Mouse (Mus musculus) retina, embryonic 14.5 days (tissue): ENCODE measurements around the gene Klri2.
"Not testable (repeated sequence)": the region's sequence is repeated elsewhere in the genome, so short reads cannot be mapped to it uniquely, and the experiment has no call there.

Experiments
- DNase-seq: peaks from one replicate; pipeline ENCODE4 v3.0.0-alpha.2; 2015; ENCODE audit warnings: low spot score

Klri2 gene

DNA sequence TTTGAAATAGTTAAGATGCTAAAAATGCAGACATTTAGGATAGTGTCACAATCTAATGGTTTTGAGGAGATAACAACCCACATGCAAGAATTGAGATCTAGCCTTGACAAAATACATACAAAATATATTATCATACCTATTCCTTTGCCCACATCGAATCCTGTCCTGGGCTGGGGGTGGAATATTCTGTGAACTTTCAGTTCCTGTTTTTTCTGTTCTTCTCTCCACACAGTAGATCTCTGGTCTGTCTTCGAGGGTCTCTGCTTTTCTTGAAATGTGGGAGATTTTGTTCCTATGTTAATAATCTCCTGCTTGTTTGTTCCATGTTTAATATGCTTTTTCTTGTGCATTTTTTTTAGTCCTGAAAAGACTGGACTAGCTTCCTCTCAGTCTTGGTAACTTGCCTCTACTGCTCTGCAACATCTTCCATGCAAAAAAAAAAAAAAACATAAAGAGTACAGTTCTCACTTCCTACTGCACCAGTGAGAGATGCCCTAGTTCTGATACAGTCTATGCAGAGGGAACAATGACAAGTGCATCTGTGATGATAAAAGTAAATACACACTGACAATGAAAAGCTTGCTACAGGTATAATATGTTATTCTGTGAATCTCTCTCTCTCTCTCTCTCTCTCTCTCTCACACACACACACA lies at the start of gene Klri2:
Gene Klri2 (minus strand): TSS at position 416 of the 653 bp plus-strand sequence.
- no peak for DNase-seq

DNA sequence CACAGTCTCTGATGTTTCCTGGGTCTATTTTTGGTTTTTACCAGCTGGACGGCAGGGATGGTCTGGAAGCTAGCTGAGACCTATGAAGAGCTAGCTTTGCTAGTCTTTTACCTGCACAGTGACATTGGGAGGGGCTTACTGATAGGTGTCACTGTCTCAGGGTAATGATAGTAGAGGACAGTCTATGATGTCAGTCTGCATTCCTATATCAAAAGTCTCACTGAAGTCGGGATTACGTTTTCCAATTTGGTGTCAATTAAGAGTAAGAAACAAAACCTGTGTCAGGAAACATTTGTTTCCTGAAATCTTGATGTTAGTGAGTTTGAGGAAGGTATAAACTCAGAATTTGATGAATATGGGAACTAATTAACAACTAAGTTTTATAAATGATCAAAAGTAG lies 43.9 kb upstream of the Klri2 start, which contains the start of gene Gm156:
Gene Gm156 (minus strand): TSS at position 101 of the 400 bp plus-strand sequence.
- not testable (repeated sequence) for DNase-seq

DNA sequence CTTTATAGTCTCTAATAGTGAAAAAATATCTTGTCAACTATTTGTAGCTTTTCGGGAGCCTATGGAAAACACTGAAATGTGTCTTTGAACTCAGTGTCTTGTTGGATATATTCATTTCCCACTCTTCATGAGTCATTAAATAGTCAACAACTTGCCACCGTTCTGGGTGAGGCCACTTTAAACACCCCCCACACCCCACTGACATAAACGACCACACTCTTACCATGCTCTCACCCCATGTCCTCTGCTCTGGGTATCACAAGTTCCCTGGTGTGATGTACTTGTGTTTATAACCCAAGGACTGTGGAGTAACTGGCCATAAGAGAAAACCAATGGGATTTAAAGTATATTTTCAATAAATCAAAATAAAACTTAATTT lies 7.4 kb upstream of the Klri2 start:
- no peak for DNase-seq

DNA sequence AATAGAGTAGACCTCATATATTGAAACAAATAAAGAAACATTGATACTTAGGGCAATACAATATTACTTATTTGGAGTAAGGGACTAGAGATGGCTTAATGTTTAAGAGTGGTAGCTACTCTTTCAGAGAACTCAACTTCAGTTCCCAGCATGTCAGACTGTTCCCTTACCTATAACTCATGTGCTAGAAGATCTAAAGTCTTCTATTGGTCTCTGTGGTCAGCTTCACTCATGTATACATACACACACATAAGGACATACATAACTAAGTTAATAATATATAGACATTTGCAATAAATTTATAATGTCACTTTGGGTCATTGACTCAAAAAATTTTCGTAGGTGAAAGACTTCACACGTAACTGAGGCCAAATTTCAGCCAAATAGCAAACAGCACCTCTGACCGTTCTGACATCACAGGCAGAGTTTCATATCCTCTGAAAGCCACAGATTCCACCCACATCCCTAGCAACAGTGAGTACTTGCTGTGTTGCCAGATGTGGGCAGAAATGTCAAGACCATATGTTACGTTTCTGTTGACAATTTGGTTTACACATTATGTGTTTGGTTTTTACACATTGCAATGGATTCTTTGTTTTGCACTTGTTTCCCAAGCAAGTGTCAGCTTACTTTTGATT lies 6.9 kb upstream of the Klri2 start:
- DNase-seq: no peak

DNA sequence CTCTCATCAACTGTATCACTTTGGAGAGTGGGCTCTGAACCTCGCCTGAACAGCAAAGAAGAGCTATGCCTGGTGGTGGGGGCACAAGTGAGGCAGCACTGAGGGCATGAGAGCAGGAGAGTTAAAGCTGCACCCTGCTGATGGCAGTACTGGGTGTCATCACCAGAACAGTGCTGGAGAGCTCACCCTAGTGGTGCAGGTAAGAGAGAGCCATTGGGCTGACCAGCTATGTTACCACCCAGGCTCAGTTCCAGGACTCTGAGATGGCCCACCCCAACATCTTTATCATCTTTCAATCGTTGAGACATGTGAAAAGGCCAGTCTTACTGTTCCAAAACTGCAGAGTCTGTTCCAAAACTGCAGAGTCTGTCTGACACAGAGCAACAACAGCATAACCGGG lies 5.9 kb upstream of the Klri2 start:
- no peak for DNase-seq

DNA sequence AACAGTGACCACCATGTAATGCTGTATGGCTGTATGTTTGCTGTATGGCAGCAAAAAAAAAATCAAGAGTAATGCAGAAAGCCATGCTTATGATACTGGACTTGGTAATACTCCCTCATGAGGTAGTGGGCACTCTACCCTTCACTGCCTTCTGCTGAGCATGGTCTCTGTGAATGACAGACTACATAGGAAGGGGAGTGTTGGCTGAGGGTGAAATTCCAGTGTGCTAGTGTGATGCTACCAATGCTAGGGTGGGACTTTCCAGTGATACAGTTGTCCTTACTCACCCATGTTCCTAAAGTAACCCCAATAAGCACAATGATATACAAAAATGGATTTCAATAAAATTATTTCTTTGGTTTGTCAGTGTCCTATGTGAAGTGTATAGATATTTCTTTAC lies 3.9 kb downstream of the Klri2 start:
- no peak for DNase-seq

DNA sequence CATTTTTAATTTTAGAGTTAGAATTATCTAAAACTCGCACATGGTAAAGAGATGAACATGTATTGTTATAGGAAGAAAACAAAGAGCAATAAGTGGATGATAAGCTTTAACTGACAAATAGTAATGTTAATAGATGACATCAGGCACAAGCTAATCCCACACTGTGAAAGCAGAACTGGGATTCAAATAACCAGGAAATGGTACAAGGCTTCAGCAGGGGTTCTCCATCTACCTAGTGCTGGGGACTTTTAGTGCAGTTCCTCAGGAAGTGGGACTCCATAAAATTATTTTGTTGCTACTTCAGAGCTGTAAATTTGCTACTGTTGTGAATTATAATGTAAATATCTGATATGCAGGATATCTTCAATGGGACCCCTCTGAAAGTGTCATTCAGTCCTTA lies 13.0 kb downstream of the Klri2 start:
- DNase-seq: no peak

DNA sequence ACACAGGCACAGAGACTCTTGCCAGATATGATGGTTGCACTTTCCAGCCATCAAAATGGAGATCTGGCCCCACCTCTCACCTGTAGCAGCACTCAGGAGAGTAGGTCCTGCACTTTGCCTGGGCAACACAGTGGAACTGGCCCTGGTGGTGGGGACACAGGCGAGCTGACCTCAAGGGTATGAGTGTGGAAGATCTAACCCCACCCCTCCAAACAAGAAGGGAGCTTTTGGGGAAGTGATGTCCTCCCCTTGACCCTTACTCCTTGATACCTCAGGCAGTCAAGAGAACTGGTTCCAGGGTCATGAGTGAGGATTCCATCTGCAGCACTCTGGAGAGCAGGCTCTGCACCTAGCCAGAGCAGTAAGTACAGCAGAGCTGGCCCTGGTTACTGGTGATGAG lies 18.9 kb downstream of the Klri2 start:
- no peak for DNase-seq

DNA sequence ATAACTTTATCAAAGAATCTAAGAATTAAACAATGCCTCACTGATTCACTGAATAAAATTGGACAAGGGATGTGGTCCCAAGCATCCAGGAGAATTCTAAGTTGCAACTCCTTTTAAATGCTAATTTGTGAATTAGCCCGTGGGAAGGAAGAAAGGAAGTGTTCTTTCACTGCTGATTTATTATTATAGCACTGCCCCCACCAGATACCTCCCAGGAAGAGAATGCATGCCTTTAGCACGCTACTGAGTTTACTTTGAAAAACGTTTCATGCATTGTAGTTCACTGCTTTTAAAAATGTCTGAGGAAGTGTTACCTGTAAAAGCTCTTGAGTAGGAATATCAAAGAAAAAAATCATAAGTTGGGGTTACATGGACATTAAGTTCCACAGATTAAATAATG lies 19.8 kb downstream of the Klri2 start:
- DNase-seq: no peak

DNA sequence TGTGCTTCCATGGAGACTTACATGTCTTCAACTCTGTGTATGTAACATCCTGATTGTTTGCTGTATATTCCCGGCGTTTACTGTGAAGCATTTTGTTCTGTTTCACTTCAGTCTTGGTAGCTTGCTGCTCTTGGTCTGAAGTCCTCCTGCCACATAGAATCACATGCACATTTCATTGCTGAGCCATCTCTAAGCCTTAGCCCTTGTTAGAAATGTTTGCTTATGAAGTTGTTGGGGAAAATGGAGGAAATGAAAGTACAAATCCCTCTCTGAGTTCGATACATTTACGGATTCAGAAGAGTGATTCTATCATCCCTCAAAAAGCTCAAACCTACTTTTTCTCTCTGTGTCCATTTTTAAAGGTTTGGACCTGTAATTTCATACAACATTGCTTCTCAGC lies 23.3 kb downstream of the Klri2 start, which contains the start of gene Klri1:
Gene Klri1 (minus strand): TSS at position 101 of the 400 bp plus-strand sequence.
- DNase-seq: no peak

DNA sequence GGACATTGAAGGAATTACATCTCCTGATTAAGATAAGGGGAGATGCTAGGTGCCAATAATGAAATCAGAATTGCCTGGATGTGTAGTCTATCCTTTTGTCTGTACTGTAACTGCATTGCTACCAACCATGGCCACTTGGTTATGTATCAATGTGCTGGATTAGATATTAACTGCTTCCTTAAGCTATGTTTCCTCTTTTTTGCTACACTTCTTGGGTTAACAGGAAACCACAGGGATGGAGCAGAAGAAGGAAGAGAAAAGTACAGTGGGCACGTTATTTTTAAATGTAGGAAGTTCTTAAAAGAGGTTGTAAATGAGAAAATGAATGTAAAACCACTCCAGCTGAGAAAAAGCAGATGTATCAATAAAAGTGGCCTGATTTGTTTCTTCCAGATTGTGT lies 26.7 kb downstream of the Klri2 start:
- DNase-seq: no peak

DNA sequence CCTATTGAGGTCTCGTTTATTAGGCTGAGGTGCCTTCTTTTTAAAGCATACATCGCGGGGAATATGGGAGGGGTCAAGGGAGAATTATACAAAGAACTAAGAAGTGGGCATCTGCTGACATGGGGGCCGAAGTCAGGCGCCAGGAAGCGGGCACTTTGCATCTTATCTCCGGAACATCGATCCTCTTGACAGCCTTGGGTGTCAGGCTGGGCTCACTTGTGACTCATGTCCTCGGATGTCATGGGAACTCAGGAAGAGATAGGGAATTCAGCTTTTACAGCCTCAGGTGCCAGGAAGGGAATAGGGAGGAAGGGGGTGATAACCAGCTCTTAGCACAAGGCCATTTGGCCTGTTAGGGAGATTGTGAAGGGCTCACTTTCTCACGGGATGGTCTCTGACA lies 48.8 kb downstream of the Klri2 start:
- DNase-seq: not testable (repeated sequence)

DNA sequence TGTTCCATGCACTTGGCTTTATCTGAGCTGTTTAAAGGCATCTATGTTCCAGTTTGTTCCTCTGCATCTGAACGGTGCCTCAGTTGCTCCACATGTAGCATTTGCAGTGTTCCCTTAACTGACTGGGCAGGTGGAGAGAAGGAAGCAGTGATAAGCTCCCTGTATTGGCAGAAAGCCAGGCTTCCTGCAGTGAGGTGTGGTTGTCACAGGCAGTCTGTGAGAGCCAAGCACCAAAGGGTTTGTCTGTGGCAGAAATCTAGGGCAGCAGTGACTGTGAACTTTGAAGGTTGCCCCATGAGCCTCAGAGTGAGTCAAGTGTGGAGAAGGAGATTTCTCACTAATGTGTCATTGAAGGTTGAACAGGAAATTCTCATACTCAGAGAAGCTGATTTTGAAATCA lies 59.9 kb downstream of the Klri2 start:
- no peak for DNase-seq
